Mouse (Mus musculus) hindlimb bud, embryonic 11.5 days (tissue): ENCODE data around the gene Apbb2.

Experiments
- DNase-seq: peaks from one replicate; pipeline ENCODE4 v3.0.0-alpha.2; 2012; ENCODE audit warnings: low read depth, low spot score; ENCODE audit errors: extremely low spot score

Gene Apbb2

DNA sequence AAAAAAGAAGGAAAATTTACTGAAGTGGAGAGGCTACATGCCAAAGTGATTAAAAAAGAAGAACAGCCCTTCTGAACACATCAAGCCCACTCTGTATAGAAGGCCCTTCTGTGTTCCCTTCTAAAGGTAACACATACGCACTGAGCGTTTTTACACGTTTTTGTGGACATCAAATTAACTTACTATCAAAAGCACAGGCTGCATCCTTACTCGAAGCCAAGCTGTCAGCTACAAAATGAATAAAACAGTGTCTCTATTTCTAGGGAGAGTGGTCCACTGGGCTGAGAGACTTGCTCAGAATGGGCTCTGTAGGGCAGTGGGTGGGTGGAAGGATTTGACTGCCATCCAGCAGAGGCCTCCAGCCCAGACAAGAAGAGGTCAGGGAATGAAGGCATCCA lies 126.0 kb downstream of the Apbb2 start:
- no peak for DNase-seq

DNA sequence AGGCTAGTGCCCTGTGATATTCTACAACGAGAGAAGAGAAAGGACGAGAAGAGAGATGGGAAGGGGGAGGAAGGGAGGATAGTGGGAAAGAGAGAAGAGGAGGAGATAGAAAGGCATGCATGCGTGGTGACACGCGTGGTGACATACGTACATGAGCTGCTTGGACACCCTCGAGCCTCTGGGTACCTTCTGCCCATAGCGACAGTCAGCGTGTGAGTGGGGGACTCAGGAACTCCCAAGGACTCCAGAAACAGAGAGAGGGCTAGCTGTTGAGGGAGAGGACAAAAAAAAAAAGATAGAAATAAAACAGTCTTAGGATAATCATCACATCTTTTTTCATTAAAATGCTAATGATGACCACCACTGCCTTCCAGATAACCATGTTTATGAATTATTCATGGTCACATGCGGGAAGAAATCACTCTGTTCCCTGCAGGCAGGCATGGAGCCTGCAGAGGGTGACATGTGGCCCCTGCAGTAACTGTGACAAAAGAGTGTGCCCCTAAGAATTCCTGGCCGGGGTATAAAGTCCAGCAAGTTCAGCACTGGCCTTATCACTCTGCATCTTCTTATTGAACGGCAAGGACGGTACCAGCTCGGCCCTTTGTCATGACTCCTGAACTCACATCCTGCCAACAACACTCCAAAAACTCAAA lies 126.5 kb downstream of the Apbb2 start:
- DNase-seq = no peak

DNA sequence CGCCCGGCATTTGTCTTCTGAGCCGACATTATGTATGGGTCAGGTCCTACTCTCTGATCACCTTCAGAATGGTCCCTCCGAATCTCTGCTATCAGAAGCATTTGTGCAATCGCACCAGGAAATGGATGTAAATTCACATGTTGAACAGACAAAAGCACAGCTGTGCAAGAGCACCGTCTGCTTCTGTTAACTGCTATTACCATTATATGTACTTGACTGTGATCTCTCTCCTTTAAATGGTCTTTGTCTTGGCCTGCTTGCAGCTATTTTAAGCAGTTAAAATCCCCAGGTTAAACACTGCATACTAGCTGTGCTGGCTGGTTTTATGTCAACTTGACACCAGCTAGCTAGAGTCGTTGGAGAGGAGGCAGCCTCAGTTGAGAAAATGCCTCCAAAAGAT lies 132.6 kb downstream of the Apbb2 start:
- DNase-seq = no peak

DNA sequence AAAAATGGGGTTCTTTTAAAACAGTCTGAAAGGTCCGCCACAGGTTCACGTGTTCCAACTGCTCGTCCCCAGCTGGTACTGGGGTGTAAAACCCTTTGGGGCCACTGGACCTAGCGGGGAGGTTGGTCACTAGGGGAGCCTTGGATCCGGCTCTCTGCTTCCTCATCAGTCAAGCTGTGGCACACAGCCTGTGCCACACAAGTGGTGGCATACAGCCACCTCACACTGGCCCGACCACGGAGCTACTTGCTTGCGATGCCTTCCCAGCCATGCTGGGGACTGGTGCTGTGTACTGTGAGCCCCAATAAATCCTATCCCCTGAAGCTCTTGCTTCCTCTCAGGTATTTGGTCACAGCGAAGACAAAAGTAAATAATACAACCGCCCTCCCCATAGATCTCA lies 142.3 kb downstream of the Apbb2 start:
- no peak for DNase-seq

DNA sequence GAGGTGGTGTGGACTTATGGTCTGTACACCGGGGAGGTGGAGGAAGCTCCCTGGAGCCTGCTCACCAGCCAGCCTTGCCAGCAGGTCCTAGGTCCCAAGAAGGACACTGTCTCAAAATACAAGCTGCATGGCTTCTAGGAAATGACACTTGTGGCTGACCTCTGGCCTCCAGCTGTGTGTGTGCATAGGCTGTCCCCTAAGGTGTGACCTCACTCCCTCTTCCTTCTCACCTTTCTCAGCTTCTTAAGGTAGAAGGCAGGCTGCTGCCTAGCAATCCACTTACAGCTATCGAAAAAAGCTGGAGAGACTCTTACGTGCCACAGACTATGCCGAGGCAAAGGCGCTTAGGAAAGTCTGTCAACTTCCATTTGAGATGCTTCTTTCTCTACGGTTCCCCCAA lies 142.8 kb downstream of the Apbb2 start:
- no peak for DNase-seq

DNA sequence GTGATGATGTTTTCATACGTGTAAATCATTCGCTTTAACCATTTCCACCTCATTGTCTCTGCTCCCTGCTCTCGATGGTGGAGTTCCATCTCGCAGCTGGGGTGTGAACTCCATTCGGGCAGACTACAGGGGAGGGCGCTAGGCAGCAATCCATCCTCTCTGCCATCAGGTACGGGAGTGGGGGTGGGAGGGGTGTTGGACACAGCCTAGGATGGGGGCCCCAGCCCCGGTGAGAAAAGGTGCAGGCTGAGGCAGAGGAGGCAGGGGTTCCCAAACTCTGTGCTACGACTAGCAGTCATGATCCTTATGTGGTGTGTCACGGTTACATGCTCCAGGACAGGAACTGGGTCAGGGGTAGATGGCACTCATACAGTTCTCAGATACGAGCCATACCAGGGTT lies 144.4 kb downstream of the Apbb2 start:
- no peak for DNase-seq

DNA sequence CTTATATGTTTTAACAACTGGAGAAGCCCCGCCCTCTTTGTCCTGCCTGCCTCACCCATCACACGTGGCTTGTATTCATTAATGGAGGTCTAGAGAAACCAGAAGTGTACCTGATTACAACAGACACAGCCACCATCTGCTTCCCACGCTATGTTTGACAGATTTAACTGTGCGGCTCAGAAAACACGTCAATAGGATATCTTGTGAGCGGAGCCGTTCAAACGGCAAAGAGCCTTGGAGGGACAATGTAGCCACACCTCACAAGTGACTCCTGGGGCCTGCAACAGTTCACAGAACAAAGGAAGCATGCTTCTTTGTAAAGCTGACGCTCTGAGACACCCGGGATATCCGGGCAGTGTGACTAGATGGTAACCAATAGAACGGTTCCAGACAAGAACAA lies 145.0 kb downstream of the Apbb2 start:
- DNase-seq = no peak

DNA sequence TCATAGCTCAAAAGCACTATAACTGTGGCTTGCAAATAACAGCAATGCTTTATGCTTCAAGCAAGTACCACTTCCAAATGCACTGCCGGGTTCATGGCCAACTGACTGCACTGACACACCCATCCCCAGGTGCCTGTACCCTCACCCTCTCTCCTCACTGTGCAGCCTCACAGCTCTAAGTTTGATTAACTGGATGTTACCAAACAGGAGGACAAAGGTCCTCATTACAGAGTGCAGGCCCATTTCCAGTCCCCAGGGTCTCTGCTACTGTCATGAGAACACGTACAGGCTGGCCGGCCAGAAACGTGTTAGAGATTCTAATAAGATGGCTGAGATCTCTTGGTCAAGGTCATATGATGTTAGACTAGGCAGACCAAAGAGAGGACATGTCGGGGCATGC lies 147.7 kb downstream of the Apbb2 start:
- no peak for DNase-seq

DNA sequence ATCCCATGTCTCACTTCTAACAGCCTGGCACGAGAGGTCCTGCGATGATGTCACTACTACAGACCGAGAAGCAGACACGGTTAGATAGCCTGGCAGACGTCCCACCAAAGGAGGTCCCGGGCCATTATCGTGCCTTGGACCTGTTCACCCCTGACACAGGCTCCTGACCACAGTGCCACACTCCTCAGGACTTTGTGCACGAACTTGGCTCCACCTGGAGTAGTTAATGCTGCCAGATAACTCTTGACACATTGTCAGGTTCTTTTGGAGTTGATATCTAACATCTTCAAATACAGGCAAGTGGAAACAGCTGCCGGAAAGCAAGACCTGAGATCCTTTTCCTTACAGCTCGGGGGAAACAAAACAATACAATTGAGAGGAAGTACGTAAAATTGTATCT lies 148.9 kb downstream of the Apbb2 start:
- DNase-seq = no peak

DNA sequence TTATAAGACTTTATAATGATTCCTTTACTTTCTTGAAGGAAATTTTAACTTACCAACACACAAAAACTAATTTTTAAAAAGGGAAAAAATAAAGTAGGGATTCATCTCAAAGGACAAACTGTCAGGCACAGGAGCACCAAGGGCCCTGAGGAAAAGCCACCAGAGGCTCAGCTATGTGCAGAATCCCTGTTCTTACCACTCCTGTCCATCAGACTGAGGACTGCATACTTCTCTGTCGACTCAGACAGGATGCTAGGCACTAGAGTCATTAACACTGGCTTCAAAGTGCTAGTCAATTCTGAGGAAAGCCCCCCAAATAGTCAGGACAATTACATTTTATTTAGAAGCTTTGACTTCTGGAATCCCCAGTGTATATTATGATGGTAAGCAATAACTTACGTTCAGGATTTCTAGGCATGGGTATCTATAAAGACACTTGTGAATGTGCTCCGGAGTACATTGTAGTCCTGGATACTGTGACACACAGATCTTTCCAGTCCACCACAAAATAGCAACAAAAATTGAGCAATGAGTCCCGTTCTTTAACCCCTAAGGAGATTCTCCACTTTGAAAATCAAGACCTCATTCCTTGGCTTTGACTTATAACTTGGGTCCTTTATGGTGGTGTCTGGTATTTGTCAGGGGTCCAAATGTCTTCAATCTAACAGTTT lies 150.1 kb downstream of the Apbb2 start:
- no peak for DNase-seq

DNA sequence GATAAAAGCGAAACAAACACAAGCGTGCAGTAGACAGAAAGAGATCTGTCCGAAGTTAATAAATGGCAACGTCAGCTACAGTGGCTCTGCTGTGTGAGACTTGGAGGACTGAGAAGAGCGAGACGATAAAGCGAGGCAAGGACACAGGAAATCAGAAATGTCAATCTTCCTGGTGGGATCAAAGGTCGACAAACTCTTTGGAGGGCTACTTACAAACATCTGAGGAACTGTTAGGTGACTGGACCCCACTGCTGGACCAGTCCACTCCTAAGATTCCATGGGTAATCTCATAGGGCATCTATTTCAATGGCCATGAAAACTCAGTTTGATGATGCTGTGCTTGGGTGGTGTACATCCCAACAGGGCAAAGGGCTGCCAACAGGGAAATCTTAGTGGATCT lies 155.9 kb downstream of the Apbb2 start:
- no peak for DNase-seq

DNA sequence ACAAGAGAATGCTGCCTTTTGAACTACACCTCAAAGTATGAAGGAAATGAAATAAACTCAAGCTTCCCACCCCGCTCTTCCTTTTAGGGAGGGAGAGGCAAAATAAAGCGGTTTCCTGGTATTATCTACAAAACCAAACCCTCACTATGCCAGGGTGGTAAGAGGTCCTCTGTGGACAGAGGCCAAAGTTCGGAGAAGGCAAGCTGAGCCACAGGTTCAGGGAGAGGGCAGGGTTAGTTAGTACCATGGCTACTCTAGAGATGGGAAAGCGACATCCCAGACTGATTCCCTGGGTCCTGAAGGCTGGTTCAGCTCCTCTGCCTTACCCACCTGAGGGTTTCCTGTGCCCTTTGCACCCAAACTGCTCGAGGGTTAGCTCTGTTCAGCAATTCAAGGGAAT lies 159.7 kb downstream of the Apbb2 start:
- no peak for DNase-seq

DNA sequence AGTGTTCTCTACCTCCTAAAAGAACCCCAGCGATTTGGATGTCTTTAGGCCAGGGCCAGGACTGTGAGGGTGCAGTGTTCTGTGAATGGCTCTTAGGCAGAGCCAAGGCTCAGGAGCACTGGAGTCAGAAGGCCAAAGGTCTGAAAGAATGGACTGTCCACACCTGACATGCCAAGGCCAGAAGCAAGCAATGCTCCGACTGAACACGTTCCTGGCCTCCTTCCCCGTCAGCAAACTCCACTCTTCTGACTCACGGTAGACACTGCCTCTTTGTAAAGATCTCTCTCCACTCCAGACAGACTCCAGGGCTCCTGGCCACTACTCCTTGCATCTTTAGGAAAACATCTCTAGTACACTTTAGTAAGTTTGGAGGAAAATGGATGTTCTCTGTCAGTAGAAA lies 163.3 kb downstream of the Apbb2 start:
- DNase-seq = no peak

DNA sequence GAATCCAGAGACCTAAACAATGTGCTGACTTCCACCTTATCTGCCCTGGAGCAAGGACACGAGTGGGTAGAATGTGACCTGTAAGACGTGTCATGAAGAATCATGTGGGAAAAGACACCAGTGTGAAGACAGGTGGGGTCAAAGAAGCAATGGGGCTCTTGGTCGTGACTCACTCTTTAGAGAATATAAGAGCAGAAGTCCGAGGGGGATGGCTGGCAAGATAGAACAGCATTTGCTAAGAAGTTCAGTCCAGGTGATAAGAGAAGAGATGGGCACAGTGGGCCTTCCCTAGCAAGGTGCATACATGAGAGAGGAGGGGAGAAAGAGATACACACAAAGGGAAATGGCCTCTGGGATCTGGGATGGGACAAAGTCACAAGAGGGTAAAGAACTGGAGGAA lies 163.8 kb downstream of the Apbb2 start:
- DNase-seq = no peak

DNA sequence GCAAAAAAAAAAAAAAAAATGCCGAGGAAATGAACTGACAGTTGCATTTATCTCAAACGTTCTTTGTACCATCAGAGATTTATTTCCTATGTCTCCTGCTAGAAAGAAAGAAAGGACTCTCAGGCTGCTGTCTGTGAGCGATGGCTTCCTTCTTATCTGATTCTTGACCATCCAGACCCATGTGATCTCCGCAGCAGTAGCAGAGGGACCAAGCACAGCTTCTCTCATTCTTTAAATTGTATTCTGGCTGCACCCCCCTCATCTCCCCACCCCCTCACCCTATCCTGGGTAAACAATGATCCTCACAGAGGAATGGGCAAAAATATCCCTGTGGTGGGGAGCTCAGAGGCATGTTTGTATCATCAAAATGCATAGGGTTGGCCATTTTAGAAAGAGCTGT lies 165.5 kb downstream of the Apbb2 start:
- DNase-seq = no peak

DNA sequence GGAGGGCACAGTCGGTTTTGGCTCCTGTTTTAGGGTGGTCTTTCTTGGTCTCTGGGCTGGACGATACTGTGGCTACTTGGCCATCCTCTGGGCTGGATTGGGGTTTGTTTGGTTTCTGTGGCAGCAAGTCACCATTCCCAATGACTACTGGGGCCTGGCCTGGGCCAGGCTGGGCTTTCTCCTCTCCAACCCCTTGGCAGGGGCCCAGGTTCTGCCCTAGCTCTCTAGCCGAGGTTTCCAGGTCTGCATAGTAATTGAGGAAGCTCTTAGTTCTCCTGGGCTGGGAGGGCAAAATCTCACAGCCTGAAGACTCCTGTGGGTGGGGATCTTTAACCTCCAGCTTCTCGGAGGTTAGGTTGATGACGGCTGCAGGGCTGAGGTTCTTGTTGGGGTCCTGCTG lies 167.0 kb downstream of the Apbb2 start:
- DNase-seq = no peak

DNA sequence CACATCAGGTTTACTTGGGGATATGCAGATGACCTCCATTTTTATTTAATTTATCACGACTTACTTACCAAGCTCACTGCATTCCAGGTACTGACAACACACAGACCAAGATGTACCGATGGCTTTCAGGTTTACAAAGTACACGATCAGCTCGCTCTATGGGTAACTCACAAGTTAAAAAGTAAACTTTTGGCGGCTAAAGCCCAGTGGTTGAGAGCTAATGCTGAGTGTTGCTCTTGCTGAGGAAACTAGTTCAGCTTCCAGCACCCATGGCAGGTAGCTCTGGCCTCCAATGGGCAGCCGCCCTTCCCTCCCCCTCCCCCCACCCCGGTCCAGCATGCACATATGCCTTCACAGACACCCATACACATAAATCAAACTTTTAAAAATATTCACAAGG lies 173.1 kb downstream of the Apbb2 start:
- no peak for DNase-seq

DNA sequence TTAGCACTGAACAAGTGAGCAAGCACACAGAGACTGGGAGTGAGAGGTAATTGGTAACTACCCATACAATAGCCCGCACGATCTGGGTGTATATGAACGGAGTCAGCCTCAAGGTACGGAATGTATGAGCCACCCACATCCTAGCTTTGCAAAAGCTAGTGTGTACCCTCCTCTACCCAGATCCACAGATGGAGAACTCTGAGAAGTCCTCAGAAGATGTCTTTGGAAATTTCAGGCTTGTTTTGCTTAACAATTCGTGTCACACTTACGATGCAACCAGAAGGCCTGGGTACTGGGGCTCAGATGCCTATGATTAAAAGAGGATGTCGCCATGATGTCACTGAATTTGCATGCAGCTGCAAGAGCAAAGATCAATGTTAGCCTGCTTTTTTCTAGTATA lies 176.3 kb downstream of the Apbb2 start:
- DNase-seq = no peak

DNA sequence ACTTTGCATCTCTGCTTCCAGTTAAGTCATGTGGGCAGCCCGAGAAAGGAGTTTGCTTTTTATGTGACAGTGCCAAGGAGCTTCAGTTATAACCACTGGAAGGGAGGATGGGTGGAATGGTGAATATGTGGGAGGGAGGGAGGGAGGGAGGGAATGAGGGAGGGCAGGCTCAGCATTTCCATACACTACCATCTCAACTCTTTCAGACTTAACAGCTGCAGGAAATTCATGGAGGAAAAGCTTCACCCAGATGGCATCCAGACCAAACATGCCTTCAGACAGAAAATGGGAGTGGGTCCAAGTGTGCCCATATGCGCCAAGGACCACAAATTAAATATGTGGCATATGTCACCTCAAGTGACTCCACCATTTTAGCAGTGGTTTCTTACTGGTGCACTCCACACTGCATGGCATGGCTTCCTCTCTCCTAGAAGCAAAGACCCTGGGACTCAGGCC lies 181.8 kb downstream of the Apbb2 start:
- no peak for DNase-seq

DNA sequence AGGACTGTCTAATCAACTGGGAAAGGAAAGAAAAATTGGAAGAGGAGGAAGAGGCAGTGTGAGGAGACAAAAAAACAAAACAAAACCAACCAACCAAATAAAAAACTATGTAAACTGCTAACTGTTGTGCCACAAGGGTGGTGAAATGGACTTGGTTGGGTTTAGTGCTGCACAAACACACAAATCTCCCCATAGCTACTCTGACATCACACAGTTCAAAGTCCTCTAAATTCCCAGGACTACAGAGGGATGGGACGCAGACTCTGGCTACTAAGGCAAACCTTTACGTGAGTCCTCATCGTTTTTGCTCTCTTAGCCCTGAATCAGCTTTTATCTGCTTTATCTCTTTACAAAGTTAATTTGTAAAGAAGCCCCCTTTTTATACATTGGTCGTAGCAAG lies 183.4 kb downstream of the Apbb2 start:
- DNase-seq = no peak

DNA sequence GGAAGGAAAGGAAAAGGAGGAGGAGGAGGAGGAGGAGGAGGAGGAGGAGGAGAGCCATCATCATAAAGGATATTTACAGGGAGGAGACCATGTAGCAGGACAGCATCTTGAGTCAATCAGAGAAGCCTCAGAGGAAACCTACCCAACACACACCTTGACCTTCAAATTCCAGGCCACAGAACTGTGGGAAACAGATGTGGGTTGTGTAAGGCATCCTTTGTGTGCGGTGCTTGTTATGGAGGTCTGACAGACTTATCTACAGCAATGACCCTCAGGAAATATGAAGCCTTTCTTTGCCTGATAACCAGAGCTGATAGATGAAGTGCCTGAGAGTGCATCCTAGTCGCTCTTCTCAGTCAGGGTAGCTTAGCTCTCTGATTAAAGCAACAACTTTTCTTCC lies 189.5 kb downstream of the Apbb2 start:
- no peak for DNase-seq

DNA sequence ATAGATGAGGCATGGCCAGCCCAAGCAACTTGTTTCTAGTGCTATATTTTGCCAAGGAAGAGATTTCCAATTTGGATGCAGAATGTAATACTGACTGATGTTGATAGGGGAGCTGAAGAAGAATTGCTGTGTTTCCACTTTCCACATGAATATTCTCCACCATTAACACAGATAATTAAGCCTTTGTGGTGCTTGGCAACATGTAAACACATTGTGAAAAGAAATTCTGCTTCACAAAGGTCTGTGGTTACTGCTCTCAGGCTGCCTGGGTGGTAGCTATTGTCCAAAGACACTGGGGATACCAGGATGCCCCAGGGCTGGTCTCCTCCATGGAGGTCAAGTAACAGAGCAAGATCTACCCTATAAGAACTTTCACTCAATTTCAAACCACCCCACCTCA lies 190.5 kb downstream of the Apbb2 start:
- DNase-seq = no peak

DNA sequence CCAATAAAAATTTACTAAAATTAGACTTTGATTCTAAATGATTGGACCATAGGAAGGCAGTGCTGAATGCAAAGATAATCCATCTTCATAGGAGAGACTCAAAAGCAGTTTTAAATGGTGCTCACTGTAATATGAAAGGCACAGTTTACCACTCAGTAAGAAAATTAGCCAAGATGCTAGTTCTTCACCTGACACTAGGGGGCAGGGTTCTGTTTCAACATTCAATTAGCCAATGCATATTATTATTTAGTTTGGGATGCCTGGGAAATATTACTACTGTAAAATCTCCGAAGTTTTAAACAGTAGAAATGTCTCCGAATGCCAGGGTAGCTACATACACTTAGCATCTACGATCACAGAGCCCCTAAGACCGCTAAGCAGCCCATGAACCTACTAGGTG lies 194.7 kb downstream of the Apbb2 start:
- DNase-seq = no peak
